Mouse (Mus musculus): ENCODE measurements around the gene Pgghg. TPM values are rescaled to one million over a fixed set of nuclear protein-coding genes. Genes with fewer than 3 reads are reported as not detected.
"Not testable (repeated sequence)": the region's sequence is repeated elsewhere in the genome, so short reads cannot be mapped to it uniquely, and the experiment has no call there.

Gene Pgghg
- polyA plus RNA-seq, 1 experiment from 2014 or later = 8.7 TPM

DNA sequence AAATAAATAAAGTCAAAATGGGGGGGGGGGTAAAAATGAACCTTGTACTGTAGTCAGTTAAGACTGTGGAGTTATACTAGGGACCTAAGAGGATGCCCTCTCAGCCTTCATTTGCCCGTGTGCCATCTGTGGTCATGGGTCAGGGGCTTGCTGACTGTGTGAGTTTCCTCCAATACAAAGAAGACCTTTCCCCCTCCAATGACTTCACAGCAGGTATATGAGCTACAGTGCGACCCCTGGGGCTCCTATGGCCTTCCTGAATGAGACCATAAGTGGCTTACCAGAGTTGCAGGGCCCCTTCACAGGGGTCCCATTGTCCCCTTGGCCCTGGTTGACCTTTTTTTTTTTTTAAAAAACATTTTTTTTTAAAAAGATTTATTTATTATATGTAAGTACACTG is 20.2 kb downstream of the Pgghg start:
- H3K9me3 ChIP-seq = no peaks in the 10 kb centered on the region
- H3K9ac ChIP-seq (replicated peaks) = no peak overlapping the region
- WGBS = 50% methylated on average over 2 of the region's 2 CpGs
- ATAC-seq = no peak
- no peak overlapping the region for H3K27ac ChIP-seq
- peaks cover 6% of the 10 kb centered on the region; the same call in 1 of the 2 replicates for H3K27me3 ChIP-seq
- H3K4me3 ChIP-seq (replicated peaks) = no peak overlapping the region
- H3K4me2 ChIP-seq (replicated peaks) = no peak overlapping the region
- H3K36me3 ChIP-seq = no peaks in the 10 kb centered on the region
- peaks cover 6% of the 10 kb centered on the region; the same call in 1 of the 2 replicates for H3K4me1 ChIP-seq (replicated peaks)

DNA sequence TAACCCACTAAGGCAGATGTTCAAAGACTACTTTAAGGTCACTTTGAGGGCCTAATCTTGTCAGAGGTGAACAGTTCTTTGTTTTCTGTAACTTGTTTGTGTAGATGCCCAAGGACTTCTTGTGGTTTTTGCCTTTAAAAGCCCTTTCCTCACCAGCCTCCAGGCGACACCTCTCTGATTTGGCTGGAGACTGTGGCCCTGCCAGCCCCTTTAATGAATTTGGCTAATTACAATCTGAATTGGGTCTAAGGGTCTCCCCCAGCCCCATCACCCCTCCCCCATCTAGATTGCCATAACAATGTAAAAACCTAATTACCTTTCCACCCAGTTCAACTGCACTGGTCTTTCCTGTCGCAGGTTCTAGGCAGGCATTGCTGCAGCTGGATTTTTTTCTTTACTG is 21.5 kb downstream of the Pgghg start:
- peaks cover 7% of the 10 kb centered on the region; the same call in 1 of the 2 replicates for H3K4me1 ChIP-seq (replicated peaks)
- H3K36me3 ChIP-seq = no peaks in the 10 kb centered on the region
- no peak for ATAC-seq
- no peaks in the 10 kb centered on the region for H3K9me3 ChIP-seq
- WGBS = 59% methylated on average over 2 of the region's 2 CpGs
- no peak overlapping the region for H3K4me3 ChIP-seq (replicated peaks)
- H3K27me3 ChIP-seq = peaks cover 6% of the 10 kb centered on the region; the same call in 1 of the 2 replicates
- no peak overlapping the region for H3K9ac ChIP-seq (replicated peaks)
- no peak overlapping the region for H3K4me2 ChIP-seq (replicated peaks)
- no peak overlapping the region for H3K27ac ChIP-seq

DNA sequence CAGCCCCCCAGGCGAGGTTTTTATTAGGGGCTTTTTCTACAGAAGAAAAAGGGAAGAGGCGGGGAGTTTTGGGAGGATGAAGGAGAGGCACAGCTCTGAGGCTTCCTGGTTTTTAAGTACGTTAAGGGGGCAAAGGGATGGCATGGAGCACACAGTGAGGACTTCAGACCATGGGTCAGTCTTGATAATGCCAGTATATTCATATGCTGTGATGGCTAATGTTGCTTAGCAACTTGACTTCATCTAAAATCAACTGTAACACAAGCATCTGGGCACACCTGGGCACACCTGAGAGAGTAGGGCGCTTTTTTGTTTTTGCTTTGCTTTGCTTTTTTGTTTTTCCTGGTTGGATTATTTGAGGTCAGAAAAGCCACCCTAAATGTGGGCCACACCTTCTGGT is 25.7 kb downstream of the Pgghg start, which contains the start of gene Ifitm1:
Gene Ifitm1 (plus strand): TSS at position 301 of the 400 bp plus-strand sequence.
- H3K4me3 ChIP-seq (replicated peaks) = no peak within 1 kb of the TSS
- H3K27ac ChIP-seq = no peak within 1 kb of the TSS
- H3K27me3 ChIP-seq = no peaks in the 10 kb centered on the region
- WGBS = 85% methylated on average over 4 of the region's 4 CpGs
- H3K36me3 ChIP-seq = no peaks in the 10 kb centered on the region
- no peak within 1 kb of the TSS for H3K4me2 ChIP-seq (replicated peaks)
- no peak for ATAC-seq
- no peak within 1 kb of the TSS for H3K9ac ChIP-seq (replicated peaks)
- H3K4me1 ChIP-seq (replicated peaks) = 0 out of 2 replicates have a peak, but pooled peaks cover 3% of the 10 kb centered on the region
- H3K9me3 ChIP-seq = no peaks in the 10 kb centered on the region

- ATAC-seq = no peak
- Histone ChIP-seq H3K9ac (replicated peaks) (no peak overlapping the region), H3K27me3 (no peaks in the 10 kb centered on the region), H3K9me3 (no peaks in the 10 kb centered on the region), H3K4me3 (replicated peaks) (no peak overlapping the region), H3K27ac (no peak overlapping the region), H3K4me1 (replicated peaks) (0 out of 2 replicates have a peak, but pooled peaks cover 3% of the 10 kb centered on the region), H3K36me3 (no peaks in the 10 kb centered on the region), H3K4me2 (replicated peaks) (no peak overlapping the region)
- WGBS = 6% methylated on average over 14 of the region's 14 CpGs
These were observed 26.8 kb downstream of the Pgghg start for GRCm38 (mm10) chr7:140967862-140968591.

- not testable (repeated sequence) for H3K4me3 ChIP-seq (replicated peaks); H3K4me1 ChIP-seq (replicated peaks); H3K9ac ChIP-seq (replicated peaks); H3K36me3 ChIP-seq; ATAC-seq; H3K27me3 ChIP-seq; H3K27ac ChIP-seq; H3K4me2 ChIP-seq (replicated peaks); H3K9me3 ChIP-seq
- WGBS = 19% methylated on average over 3 of the region's 3 CpGs
These were observed 27.5 kb downstream of the Pgghg start for GRCm38 (mm10) chr7:140968710-140969109.

GRCm38 (mm10) chr7:140970931-140971330 is 29.7 kb downstream of the Pgghg start:
- H3K36me3 ChIP-seq = no peaks in the 10 kb centered on the region
- WGBS = 48% methylated on average over 7 of the region's 7 CpGs

GRCm38 (mm10) chr7:140971479-140972171 is 30.4 kb downstream of the Pgghg start:
- Histone ChIP-seq H3K9me3 (no peaks in the 10 kb centered on the region), H3K27me3 (0 out of 2 replicates have a peak, but pooled peaks cover 4% of the 10 kb centered on the region), H3K27ac (no peak overlapping the region), H3K4me3 (replicated peaks) (no peak overlapping the region), H3K36me3 (no peaks in the 10 kb centered on the region), H3K9ac (replicated peaks) (no peak overlapping the region), H3K4me2 (replicated peaks) (no peak overlapping the region), H3K4me1 (replicated peaks) (0 out of 2 replicates have a peak, but pooled peaks cover 7% of the 10 kb centered on the region)
- ATAC-seq = no peak
- 87% methylated on average over 8 of the region's 8 CpGs for WGBS

More at GRCm38 (mm10) chr7:140970931-140971330, 29.7 kb downstream of the Pgghg start:
- H3K27ac ChIP-seq = no peak overlapping the region
- ATAC-seq = no peak
- H3K4me3 ChIP-seq (replicated peaks) = no peak overlapping the region
- H3K9ac ChIP-seq (replicated peaks) = no peak overlapping the region
- H3K4me1 ChIP-seq (replicated peaks) = 0 out of 2 replicates have a peak, but pooled peaks cover 7% of the 10 kb centered on the region
- 0 out of 2 replicates have a peak, but pooled peaks cover 4% of the 10 kb centered on the region for H3K27me3 ChIP-seq
- H3K9me3 ChIP-seq = no peaks in the 10 kb centered on the region
- H3K4me2 ChIP-seq (replicated peaks) = no peak overlapping the region

DNA sequence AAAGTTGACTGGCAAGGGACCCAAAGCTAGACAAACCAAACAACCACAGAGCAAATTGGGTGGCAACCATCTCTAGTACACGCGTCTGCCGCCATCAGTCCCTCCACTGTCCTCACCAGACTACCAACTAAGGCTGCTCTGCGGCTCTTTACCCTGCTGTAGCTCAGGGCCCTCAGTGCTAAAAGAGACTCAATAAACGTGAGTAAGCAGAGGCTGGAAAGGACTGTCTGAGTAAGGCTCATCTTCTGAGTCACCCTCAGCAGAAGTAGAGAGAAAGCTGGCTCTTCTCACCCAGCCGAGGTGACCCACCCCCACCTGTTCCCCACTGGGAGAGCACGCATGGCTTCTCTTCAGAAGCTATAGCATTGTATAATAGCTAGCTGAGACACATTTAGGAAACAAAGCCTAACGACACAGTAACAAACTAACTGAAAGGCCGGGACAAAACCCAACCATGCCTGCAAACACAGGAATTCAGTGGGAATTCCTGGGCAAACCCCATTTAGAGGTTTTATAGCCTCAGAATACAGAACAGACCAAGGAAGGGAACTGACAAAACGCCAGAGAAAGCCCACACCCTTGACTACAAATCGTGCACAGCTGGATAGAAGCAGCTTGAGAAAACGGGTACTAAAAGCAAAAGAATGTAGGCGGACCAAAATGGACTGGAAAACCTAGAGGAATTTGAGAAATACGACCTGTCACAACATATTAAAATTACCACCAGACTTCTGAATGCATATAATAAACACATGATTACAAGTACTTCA is 32.4 kb downstream of the Pgghg start:
- H3K4me1 ChIP-seq (replicated peaks) = 0 out of 2 replicates have a peak, but pooled peaks cover 4% of the 10 kb centered on the region
- H3K27ac ChIP-seq = no peak overlapping the region
- no peaks in the 10 kb centered on the region for H3K9me3 ChIP-seq
- 26% methylated on average over 14 of the region's 14 CpGs for WGBS
- no peaks in the 10 kb centered on the region for H3K36me3 ChIP-seq
- H3K9ac ChIP-seq (replicated peaks) = no peak overlapping the region
- H3K4me2 ChIP-seq (replicated peaks) = no peak overlapping the region
- 0 out of 2 replicates have a peak, but pooled peaks cover 4% of the 10 kb centered on the region for H3K27me3 ChIP-seq
- H3K4me3 ChIP-seq (replicated peaks) = no peak overlapping the region
- ATAC-seq = no peak

DNA sequence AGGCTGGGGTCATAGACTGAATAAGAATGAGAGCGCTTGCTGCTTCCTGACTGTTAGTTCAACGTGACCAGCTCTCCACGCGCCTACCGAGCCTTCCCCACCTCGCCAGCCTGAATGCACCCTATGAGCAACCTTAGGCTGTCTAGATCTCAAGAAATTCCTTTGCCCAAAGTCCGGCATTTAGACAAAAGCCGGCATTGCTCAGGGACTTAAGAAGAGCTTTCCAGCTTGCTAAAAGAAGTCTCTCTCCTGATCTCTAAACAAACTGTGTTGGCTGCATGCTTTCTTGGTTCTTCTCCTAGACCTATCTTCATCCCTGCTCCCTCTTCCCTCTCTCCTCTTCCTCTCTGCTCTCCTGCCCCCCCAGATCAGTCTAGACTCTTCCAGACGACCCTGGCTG is 33.7 kb downstream of the Pgghg start:
- 0 out of 2 replicates have a peak, but pooled peaks cover 4% of the 10 kb centered on the region for H3K27me3 ChIP-seq
- H3K9me3 ChIP-seq = no peaks in the 10 kb centered on the region
- 0 out of 2 replicates have a peak, but pooled peaks cover 4% of the 10 kb centered on the region for H3K4me1 ChIP-seq (replicated peaks)
- no peaks in the 10 kb centered on the region for H3K36me3 ChIP-seq
- 4% methylated on average over 9 of the region's 9 CpGs for WGBS
- no peak overlapping the region for H3K9ac ChIP-seq (replicated peaks)
- H3K4me2 ChIP-seq (replicated peaks) = no peak overlapping the region
- H3K4me3 ChIP-seq (replicated peaks) = no peak overlapping the region
- H3K27ac ChIP-seq = no peak overlapping the region
- ATAC-seq = no peak

DNA sequence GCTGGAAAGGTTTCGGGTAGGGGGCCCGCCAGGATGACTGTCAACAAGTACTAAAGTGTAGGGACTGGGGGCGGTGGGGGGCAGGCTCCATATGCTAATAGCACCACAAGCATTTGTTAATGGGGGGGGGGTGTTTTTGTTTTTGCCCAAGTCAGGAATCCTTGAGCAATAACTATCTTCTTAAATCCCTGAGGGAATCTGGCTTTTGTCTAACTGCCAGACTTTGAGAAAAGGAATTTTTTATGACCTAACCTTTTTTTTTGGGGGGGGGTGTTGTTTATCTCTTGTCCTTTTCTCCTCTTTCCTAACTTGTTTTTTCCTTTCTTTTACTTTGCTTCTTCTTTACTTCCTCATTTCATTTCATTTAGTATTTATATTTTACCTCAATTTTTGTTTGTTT is 34.3 kb downstream of the Pgghg start:
- 0 out of 2 replicates have a peak, but pooled peaks cover 4% of the 10 kb centered on the region for H3K27me3 ChIP-seq
- H3K4me1 ChIP-seq (replicated peaks) = 0 out of 2 replicates have a peak, but pooled peaks cover 4% of the 10 kb centered on the region
- 24% methylated on average over 3 of the region's 3 CpGs for WGBS
- no peaks in the 10 kb centered on the region for H3K9me3 ChIP-seq
- H3K4me3 ChIP-seq (replicated peaks) = no peak overlapping the region
- no peaks in the 10 kb centered on the region for H3K36me3 ChIP-seq
- H3K9ac ChIP-seq (replicated peaks) = no peak overlapping the region
- no peak overlapping the region for H3K27ac ChIP-seq
- H3K4me2 ChIP-seq (replicated peaks) = no peak overlapping the region
- ATAC-seq = no peak

- not testable (repeated sequence) for ATAC-seq; H3K4me1 ChIP-seq (replicated peaks); H3K4me2 ChIP-seq (replicated peaks); H3K27ac ChIP-seq; H3K9me3 ChIP-seq; H3K27me3 ChIP-seq; H3K9ac ChIP-seq (replicated peaks); H3K4me3 ChIP-seq (replicated peaks); H3K36me3 ChIP-seq
- WGBS = 92% methylated on average over 9 of the region's 9 CpGs
These were observed 35.5 kb downstream of the Pgghg start for GRCm38 (mm10) chr7:140976720-140977119.
